Mouse (Mus musculus) ES-Bruce4 (cell line): Measurements from ENCODE around the gene Mavs. TPM values are rescaled to one million over a fixed set of nuclear protein-coding genes. Genes with fewer than 3 reads are reported as not detected.

Source experiments
- H3K27ac ChIP-seq: 2 replicates; pipeline ENCODE4 v1.5.1; 2012; ENCODE audit warnings: low read length, inconsistent platforms; ENCODE audit not compliant: insufficient read depth
- H3K27me3 ChIP-seq: 2 replicates; pipeline ENCODE4 v1.6.1; 2012; ENCODE audit warnings: mild to moderate bottlenecking, low read length, inconsistent platforms; ENCODE audit not compliant: control insufficient read depth, poor library complexity, insufficient read depth, severe bottlenecking
- H3K36me3 ChIP-seq: 2 replicates; pipeline ENCODE4 v1.6.1; 2012; ENCODE audit warnings: inconsistent platforms, mild to moderate bottlenecking, low read length, moderate library complexity; ENCODE audit not compliant: control insufficient read depth, poor library complexity, insufficient read depth, severe bottlenecking
- H3K4me1 ChIP-seq: one replicate; pipeline ENCODE4 v1.8.1; 2011; ENCODE audit warnings: low read length; ENCODE audit not compliant: control insufficient read depth, insufficient read depth
- H3K4me3 ChIP-seq: 2 replicates; pipeline ENCODE4 v1.5.1; 2011; ENCODE audit warnings: low read depth, mild to moderate bottlenecking, low read length
- H3K9ac ChIP-seq: 2 replicates; pipeline ENCODE4 v1.6.1; 2012; ENCODE audit warnings: low read depth, mild to moderate bottlenecking, inconsistent platforms; ENCODE audit not compliant: poor library complexity, severe bottlenecking
- H3K9me3 ChIP-seq: replicated peaks from 2 replicates; pipeline ENCODE4 v1.6.1; 2012; ENCODE audit warnings: mild to moderate bottlenecking, low read length, inconsistent platforms; ENCODE audit not compliant: control insufficient read depth, poor library complexity, insufficient read depth, severe bottlenecking
- CTCF ChIP-seq: IDR thresholded peaks from one replicate; pipeline ENCODE4 v1.8.1; 2011; ENCODE audit warnings: low read depth, low read length
- EP300 ChIP-seq: IDR thresholded peaks from 2 replicates; pipeline ENCODE4 v1.6.1; 2011; ENCODE audit warnings: low read depth, low read length; ENCODE audit not compliant: insufficient read depth
- POLR2A ChIP-seq: IDR thresholded peaks from one replicate; pipeline ENCODE4 v1.8.1; 2011; ENCODE audit warnings: low read length; ENCODE audit not compliant: insufficient read depth
- polyA plus RNA-seq: library from polyadenylated mRNA; stranded (reverse); fragments of >200 nt; gene quantifications from 2 replicates; pipeline ENCODE4 v1.2.4, GENCODE M21; 2011; ENCODE audit warnings: low read depth; ENCODE audit not compliant: missing spikeins, insufficient read depth, insufficient read length

Mavs gene
- polyA plus RNA-seq, 1 experiment: 20.3 TPM

DNA sequence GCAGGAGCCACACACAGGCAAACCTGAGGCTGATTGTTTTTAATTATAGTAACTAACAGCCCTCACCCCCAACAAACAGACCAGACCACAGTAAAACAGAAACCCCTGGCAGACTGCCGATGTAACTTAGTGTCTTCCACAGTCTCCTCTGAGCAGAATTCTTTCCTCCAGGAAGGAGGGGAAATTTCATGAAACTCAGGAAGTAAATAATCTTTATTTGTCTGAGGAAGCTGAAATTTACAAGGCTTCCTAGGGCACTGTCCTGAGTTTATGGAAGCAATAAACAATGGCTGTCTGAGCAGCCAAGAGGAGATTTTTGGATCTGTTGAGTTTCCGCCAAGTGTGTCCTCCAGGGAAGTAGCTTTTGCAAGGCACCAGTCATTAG is 20.5 kb downstream of the Mavs start:
- TF ChIP-seq EP300 (no peak), CTCF (no peak), POLR2A (no peak)
- Histone ChIP-seq H3K4me3 (no peak overlapping the region), H3K27ac (no peak overlapping the region), H3K27me3 (no peaks in the 10 kb centered on the region), H3K36me3 (no peaks in the 10 kb centered on the region), H3K4me1 (no peaks in the 10 kb centered on the region), H3K9me3 (no peaks in the 10 kb centered on the region), H3K9ac (0 out of 2 replicates have a peak overlapping the region, but pooled peaks have one; percentile 50)

DNA sequence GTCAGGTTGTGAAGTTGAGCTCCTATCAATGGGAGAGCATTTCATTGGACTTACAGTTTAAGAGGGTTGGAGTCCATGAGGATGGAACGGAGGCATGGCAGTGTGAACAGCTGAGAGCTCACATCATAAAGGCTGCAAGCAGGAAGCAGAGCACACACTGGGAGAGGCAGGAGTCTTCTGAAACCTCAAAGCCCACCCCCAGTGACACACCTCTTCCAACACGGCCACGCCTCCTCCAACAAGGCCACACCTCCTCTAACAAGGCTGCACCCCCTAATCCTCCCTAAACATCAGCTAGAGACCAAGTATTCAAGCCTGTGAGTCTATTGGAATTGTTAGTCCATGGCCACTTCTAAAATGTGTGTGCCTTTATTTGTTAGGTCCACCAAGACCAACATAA is 21.9 kb downstream of the Mavs start:
- Histone ChIP-seq H3K27me3 (no peaks in the 10 kb centered on the region), H3K9me3 (no peaks in the 10 kb centered on the region), H3K4me3 (peak overlapping the region; percentile 38), H3K4me1 (no peaks in the 10 kb centered on the region), H3K36me3 (no peaks in the 10 kb centered on the region), H3K27ac (no peak overlapping the region), H3K9ac (no peak overlapping the region)
- TF ChIP-seq POLR2A: no peak
- no peak for TF ChIP-seq EP300
- TF ChIP-seq CTCF: no peak

DNA sequence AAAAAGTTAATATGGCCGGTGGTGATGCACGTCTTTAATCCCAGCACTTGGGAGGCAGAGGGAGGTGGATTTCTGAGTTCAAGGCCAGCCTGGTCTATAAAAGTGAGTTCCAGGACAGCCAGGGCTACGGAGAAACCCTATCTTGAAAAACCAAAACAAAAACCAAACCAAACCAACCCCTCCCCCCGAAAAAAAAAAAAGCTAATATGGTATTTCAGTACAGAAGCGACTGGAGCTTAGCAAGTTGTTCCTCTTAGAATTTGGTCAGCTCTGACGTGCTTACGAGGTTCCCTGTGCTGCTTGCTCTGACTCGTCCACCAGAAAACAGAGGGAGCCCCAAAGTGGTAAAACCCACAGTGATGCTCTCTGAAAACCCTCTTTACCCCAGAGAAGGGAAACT is 24.8 kb downstream of the Mavs start:
- no peak overlapping the region for H3K27ac ChIP-seq
- no peaks in the 10 kb centered on the region for H3K9me3 ChIP-seq
- H3K4me1 ChIP-seq: no peaks in the 10 kb centered on the region
- no peak overlapping the region for H3K9ac ChIP-seq
- TF ChIP-seq POLR2A: no peak
- TF ChIP-seq EP300: no peak
- no peak for TF ChIP-seq CTCF
- no peaks in the 10 kb centered on the region for H3K27me3 ChIP-seq
- H3K4me3 ChIP-seq: no peak overlapping the region
- H3K36me3 ChIP-seq: no peaks in the 10 kb centered on the region

DNA sequence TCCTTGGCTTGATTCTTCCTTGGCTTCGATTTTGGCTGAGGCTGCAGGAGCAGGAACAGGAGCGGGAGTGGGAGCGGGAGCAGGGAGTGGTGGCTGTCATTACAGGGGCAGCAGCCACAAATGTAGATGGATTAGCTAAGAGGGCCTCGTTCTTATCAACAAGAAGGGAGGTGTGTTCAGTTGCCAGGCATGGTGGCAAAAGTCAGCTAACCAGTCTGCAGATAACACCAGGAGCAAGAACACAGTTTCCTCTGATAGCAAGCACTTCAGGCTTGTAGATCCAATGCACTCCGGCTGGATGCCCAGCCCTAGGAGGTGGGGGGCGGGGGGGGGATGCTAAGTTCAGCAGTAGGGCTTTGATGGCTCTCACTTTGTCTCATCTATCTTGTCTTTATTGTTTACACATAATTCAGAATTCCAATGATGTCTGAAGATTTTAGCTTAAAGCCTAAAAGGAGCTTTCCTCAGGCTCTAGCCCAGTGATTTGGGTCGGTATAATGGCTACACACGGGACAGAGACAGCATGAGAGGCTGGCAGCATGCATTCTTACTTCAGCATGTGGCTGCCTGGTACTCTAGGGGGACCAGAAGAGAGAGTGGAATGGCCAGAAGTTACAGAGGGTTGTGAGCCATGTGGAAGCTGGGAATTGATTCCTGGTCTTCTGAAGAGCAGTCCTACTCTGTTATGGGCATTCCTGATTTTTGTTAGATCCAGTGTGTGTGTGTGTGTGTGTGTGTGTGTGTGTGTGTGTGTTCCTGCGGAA is 26.9 kb downstream of the Mavs start:
- H3K36me3 ChIP-seq: no peaks in the 10 kb centered on the region
- H3K27me3 ChIP-seq: no peaks in the 10 kb centered on the region
- H3K4me1 ChIP-seq: no peaks in the 10 kb centered on the region
- no peak for TF ChIP-seq POLR2A
- H3K9me3 ChIP-seq: no peaks in the 10 kb centered on the region
- peak overlapping the region; percentile 84; the same call in 1 of the 2 replicates for H3K9ac ChIP-seq
- H3K4me3 ChIP-seq: no peak overlapping the region
- H3K27ac ChIP-seq: no peak overlapping the region

DNA sequence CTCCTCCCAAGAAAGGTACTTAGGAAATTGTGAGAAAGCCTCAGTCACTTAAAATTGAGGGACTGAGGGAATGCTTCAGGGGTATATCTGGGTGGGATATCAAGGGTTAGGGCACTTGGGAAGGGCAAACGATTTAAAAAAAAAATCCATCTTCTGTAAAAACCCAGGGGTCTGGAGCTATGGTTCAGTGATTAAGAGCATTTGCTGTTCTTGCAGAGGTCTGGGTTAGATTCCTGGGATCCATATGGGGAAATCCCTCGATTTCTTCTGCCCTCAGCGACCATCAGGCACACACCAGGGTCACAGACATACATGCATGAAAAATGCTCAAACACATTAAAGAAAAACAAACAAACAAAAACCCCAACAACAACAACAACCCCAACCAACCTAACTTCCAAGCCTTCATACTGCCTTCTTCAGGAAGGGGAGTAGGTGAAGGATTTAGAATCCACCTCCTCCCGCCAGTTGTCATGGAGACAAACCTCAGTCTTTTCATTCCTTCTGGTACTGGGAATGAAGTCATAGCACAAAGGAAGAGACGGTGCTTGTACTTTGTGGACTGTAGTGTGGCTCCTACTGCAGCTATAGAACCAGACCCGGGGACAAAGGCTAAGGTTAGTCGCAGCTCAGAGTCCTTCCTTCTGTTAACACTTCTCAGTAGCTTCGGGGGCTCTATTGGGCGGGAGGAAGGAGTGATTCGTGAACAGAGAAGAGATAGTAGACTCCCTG is 27.8 kb downstream of the Mavs start:
- Histone ChIP-seq H3K9ac (peak overlapping the region; percentile 84), H3K9me3 (no peaks in the 10 kb centered on the region), H3K4me1 (no peaks in the 10 kb centered on the region), H3K27ac (peak overlapping the region; percentile 91), H3K27me3 (no peaks in the 10 kb centered on the region), H3K36me3 (no peaks in the 10 kb centered on the region), H3K4me3 (peak overlapping the region; percentile 95)
- TF ChIP-seq CTCF (no peak), POLR2A (no peak), EP300 (no peak)

DNA sequence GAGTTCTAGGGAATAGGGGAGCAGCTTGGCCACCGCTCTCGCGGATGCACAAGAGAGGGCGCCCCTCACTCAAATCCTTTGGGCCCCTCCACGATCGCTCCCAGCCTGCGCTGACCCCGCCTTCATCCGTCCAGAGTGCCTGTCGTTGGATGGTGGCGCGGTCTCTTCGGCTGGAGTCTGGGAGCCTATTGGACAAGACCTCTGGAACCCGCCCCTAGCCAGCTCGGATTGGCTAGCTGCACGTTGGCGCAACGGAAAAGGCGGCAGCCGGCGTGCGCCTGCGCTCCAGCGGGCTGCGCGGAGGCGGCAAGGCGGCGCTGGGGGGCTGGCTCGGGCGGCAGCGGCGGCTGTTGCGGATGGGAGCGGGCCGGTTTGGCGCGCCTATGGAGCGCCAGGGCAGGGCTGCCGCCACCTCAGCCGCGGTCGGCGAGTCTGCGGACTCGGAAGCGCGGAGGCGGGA is 28.4 kb downstream of the Mavs start, which contains the start of gene Pank2:
Pank2 (plus strand) TSS at position 283 of the 460 bp plus-strand sequence.
- no peaks in the 10 kb centered on the region for H3K27me3 ChIP-seq
- peak within 1 kb of the TSS; percentile 99 for H3K4me3 ChIP-seq
- no peaks in the 10 kb centered on the region for H3K4me1 ChIP-seq
- no peaks in the 10 kb centered on the region for H3K36me3 ChIP-seq
- H3K9ac ChIP-seq: peak within 1 kb of the TSS; percentile 97
- TF ChIP-seq EP300: no peak
- peak; percentile 18 for TF ChIP-seq POLR2A
- peak; percentile 5 for TF ChIP-seq CTCF
- H3K27ac ChIP-seq: peak within 1 kb of the TSS; percentile 92
- no peaks in the 10 kb centered on the region for H3K9me3 ChIP-seq
